Mouse (Mus musculus) naive thymus-derived CD4-positive, alpha-beta T cell, adult 2 months (primary cell): ENCODE results near the gene Elmo1.

Source experiments
- DNase-seq: peaks from one replicate; pipeline ENCODE4 v3.0.0-alpha.2; 2011; ENCODE audit warnings: low read depth

The Elmo1 gene

GRCm38 (mm10) chr13:20471732-20472131, 381.3 kb downstream of the Elmo1 start:
- DNase-seq: peak; percentile 49

- DNase-seq: no peak
These were observed 382.0 kb downstream of the Elmo1 start for GRCm38 (mm10) chr13:20472301-20472831.

GRCm38 (mm10) chr13:20472891-20473539, 382.6 kb downstream of the Elmo1 start:
- DNase-seq: no peak

- DNase-seq: no peak
These were observed 383.3 kb downstream of the Elmo1 start for GRCm38 (mm10) chr13:20473641-20474078.

DNA sequence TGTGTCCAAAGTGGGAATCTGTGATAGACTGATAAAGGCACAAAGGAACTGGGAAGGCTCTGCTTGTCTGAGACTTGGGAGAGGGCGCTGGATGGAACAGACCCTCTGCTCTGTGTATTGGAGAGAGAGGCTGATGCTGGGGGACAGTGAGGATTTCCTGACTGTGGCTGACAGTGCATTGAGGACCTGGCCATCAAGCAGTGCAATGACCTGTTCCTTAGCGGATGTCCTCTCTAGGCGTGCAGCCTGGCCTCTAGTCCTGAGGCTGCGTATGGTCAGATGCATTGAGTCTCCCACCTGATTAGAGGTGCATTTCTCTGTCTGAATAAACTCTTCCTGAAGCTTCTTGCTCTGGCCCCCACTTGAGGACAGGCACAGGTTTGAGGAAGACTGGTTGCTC, 384.2 kb downstream of the Elmo1 start:
- DNase-seq: no peak

- no peak for DNase-seq
These were observed 391.4 kb downstream of the Elmo1 start for GRCm38 (mm10) chr13:20481805-20482204.

- DNase-seq: peak; percentile 42
These were observed 398.7 kb downstream of the Elmo1 start for GRCm38 (mm10) chr13:20489110-20489509.

DNA sequence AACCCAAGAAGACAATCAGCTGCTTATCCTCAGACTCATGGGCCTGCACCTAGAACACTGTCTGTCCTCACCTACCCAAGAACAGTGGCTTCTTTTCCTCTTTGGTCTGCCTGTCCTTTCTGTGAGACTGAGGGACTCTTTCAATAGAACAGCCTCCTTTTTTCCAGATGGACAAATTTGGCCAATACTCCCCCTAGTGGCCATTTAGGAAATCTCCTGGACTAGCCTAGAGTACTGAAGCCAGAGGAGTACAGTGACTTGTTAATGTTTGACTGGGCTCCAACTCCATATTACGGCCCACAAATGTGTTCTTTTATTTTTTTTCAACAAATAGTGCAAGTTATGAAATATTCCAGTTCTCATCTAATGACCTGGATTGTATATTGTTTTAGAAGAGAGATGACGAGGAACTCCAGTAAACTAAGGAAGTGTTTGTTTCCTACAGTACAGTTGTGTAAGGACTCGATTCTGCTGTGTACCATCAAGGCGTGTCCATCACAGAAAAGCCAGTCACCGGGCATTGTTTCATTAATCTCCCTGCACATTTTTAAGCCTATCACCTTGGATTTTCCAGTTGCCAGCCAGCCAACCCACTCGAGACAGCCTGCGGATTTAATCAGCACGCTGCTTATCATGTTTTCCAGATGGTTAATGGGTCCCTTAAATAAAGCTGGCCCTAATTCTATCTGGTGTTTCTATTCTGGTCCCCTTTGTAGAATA, 399.5 kb downstream of the Elmo1 start:
- DNase-seq: peak; percentile 60

DNA sequence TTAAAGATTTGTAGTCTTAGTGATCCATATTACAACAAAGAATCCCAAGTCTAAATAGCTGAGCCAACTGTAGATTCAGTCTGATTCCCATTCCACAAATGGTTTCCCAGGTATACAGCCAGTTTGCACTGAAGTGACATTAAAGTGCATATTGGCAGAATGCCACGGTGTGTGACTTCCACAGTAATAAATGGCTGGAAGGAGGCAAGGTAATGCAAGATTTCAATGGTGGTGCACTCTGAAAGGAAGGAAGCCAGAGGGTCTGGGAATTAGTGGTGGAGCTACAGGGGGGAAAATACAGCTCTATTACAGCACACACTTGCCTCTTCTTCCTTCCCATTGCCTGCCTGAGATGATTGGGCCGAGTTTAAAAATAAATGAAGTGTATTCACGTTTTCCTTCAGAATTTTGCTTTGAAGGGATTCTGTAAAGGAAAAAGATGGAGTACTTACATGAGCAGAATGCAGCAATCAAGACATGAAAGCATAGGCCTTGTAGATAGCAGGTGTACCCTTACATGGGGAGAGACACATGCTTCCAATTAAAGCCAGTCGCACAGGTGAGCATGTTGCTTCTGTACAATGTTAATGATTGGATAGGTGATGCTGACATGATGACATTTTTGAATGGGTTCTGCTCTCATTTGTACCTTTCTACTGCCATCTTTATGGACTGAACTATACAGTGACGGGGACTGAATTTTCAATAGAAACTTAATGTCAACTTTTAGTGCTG, 400.6 kb downstream of the Elmo1 start:
- no peak for DNase-seq

GRCm38 (mm10) chr13:20491666-20492065, 401.3 kb downstream of the Elmo1 start:
- no peak for DNase-seq

DNA sequence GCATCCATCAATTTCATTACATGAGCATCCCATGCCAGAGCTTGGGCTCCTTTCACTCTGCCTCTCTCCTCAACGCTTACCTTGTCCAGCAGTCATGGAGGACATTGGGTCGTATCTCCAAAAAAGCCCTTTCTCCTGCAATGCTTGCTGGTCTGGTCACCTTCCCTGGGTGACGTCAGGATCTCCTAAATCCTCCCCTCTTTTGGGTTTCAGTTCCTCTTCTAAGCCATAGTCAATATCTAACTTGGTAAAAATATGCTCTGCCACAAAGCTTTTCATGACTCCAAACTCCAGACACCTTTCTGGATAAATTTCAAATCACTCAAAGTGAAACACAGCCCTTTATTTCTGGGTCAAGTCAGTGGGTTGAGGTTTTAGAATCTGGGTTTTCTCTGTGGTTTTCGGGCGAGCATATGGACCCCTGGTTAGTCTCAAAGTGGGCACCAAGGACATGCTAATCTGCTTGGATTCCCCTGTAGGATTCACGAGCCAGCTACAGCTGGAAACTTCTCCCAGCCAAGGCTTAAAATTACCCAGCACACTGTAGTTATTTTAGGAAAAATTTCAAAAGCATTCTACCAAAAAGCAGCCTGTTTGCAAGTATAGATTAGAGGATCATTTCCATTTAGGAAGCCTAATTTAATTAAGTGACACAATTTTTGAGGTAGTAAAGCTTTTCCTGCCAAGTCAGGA, 403.8 kb downstream of the Elmo1 start:
- no peak for DNase-seq

DNA sequence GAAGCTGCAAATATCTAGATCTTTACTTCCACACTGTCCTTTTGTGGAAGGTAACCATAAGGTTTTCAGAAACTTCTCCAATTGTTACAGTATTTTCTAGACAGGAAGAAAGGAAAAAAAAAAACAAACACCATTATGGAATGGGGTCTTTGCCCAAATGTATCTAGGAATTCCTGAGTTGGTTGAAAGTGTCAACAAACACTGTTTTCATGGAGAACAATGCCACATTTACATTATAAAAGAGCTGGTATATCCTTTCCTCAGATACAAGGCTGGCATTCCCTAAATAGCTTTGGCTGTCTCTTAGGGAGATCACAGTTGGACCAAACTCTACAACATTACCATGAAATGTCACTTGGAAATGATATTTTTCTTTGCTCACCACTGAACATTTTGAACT, 411.5 kb downstream of the Elmo1 start:
- no peak for DNase-seq

DNA sequence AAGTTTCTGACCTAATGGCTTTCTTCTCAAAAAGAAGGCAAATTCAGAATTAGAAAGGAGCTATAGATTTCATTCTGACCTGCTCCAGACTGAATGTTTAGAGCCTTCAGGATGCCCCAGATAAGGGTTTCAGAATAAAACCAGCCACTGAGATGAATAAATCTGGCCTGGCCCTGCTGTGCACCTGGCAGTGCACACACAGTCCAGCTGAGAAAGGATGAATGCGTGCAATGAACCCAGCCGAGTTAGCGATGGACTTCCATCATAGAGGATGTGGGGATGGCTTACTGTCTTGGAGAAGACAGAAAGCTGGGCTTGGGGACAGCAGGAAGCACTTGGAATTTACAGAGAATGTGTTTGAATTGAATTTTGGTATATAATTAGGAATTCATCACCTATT, 413.0 kb downstream of the Elmo1 start:
- no peak for DNase-seq

GRCm38 (mm10) chr13:20507381-20508129, 417.2 kb downstream of the Elmo1 start:
- DNase-seq: no peak

- no peak for DNase-seq
These were observed 420.6 kb downstream of the Elmo1 start for GRCm38 (mm10) chr13:20511026-20511425.

DNA sequence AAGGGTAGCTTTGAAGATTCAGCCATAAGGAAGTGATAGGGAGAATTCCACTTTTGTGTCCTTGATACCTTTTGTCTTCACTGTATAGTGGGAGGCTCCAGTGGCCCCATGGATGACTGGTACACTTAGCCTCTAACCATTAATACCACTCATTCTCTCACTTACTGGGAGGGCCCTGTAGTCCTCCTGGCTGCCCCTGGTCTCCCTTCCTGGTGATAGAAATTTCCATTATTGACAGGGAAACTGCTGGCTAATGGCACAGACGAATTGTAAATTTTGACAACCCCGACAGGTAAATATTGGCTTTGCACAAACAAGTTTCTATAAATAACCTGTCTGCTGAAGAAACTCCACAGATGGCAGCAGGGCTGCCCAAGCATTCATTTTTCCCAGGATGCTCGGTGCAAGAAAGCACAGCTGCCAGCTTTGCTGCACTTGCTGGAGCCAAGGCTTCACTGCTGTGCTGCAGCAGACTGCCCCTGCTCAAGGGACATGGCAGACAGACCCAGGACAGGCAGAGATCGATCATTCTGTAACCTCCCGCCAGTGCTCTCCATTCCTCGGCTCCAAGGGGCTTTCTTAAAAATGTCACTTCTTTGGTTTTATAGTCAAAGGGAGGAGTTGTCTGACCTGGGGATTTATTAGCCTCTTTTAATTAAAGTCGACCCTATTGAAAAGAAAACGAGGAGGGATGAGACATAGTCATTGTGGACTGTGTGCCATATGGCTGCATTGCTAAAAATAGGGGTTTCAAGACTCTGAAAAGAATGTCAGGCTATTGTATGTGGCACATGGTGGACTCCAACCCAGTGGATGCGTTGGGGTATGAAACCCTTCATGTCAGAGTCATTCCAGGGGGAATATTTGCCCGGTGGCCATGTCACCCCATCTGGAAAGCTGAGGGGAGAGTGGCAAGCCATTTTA, 422.2 kb downstream of the Elmo1 start:
- DNase-seq: no peak

GRCm38 (mm10) chr13:20514721-20515120, 424.3 kb downstream of the Elmo1 start:
- DNase-seq: no peak

GRCm38 (mm10) chr13:20516096-20516495, 425.7 kb downstream of the Elmo1 start:
- DNase-seq: no peak

- DNase-seq: no peak
These were observed 427.3 kb downstream of the Elmo1 start for GRCm38 (mm10) chr13:20517702-20518101.

DNA sequence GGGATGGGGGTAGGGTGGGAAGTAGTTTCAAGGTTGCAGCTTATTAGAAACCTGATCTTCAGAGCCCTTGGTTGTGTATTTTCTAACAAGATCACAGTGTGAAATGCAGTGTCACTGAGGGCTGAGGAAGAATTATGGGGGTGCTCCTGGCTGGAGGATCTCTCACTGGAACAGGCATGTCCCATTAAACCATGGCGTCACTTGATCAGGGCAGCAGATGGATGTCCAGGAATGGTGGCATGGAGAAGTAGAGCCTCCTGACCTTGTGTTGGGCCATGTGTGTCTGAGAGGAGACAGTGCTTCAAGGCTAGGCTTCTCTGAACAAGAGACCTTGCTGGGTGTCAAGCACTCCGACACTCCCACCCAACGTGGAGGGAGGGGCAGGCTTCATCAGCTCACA, 431.1 kb downstream of the Elmo1 start:
- no peak for DNase-seq
